Mouse (Mus musculus) testis, adult 2 months (tissue): ENCODE results near the gene Ulk1. TPM values are rescaled to one million over a fixed set of nuclear protein-coding genes. Genes with fewer than 3 reads are reported as not detected.

ENCODE experiments used
- H3K27ac ChIP-seq: fragments of 200-500 bp; 2 replicates; pipeline ENCODE4 v1.5.1; 2012; ENCODE audit warnings: low read depth, low read length; ENCODE audit not compliant: control insufficient read depth, insufficient read depth
- H3K27me3 ChIP-seq: fragments of 200-500 bp; 2 replicates; pipeline ENCODE4 v1.6.1; 2012; ENCODE audit warnings: mild to moderate bottlenecking, low read length, moderate library complexity; ENCODE audit not compliant: control insufficient read depth, insufficient read depth
- H3K36me3 ChIP-seq: fragments of 200-500 bp; 2 replicates; pipeline ENCODE4 v1.6.1; 2012; ENCODE audit warnings: mild to moderate bottlenecking, low read length; ENCODE audit not compliant: control insufficient read depth, insufficient read depth
- H3K4me1 ChIP-seq: fragments of 200-500 bp; 2 replicates; pipeline ENCODE4 v1.6.1; 2012; ENCODE audit warnings: low read length; ENCODE audit not compliant: control insufficient read depth, insufficient read depth
- H3K4me3 ChIP-seq: fragments of 200-500 bp; 2 replicates; pipeline ENCODE4 v1.5.1; 2012; ENCODE audit warnings: low read depth, mild to moderate bottlenecking, low read length, moderate library complexity, mixed read lengths; ENCODE audit not compliant: control insufficient read depth
- CTCF ChIP-seq: fragments of 200-500 bp; IDR thresholded peaks from 2 replicates; pipeline ENCODE4 v1.5.1; 2012; ENCODE audit warnings: low read depth, mild to moderate bottlenecking, inconsistent platforms, low read length, moderate library complexity; ENCODE audit not compliant: control insufficient read depth, insufficient read depth, insufficient replicate concordance
- POLR2A ChIP-seq: fragments of 200-500 bp; IDR thresholded peaks from 2 replicates; pipeline ENCODE4 v1.6.1; 2012; ENCODE audit warnings: low read depth, mild to moderate bottlenecking, inconsistent platforms, low read length, moderate library complexity; ENCODE audit not compliant: control insufficient read depth
- polyA plus RNA-seq: library from polyadenylated mRNA; depleted of rRNA; stranded (reverse); fragments of >200 nt; gene quantifications from 2 replicates; pipeline ENCODE4 v1.2.3, GENCODE M21; 2012; rRNA removed

The Ulk1 gene
- 15.4 and 16.1 TPM in 2 replicates for polyA plus RNA-seq

DNA sequence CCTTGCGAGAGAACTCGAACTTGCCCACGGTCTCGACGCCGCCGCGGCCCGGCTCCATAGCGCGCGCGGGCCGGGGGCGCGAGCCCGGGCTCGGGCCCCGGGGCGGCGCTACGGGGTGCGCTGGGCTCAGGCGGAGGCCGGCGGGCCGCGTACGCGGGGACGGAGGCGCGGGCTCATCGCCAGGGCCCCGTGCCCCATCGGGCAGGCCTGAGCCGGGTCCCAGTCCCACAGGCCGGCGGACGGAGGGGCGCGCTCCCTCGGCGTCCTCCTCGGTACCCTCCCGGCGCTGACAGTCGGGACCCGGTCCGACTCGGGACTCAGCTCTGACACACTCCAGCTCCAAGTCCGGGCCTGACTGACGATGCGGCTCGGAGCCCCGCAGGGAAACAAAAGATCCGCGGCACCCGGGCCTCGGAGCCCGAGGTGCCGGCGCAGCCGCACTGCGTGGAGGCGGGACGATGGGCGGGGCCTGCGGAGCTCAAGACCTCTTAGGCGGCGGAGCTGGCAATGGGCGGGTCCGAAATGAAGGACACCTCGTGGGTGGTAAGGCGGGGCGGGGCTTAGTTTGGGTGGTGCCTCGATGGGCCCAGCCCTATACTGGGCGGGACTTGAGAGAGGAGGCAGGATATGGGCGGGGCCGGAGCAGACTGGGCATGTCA lies at the start of gene Ulk1:
Ulk1 (minus strand) TSS at position 431 of the 659 bp plus-strand sequence.
- TF ChIP-seq POLR2A (peak; percentile 91), CTCF (no peak)
- H3K4me3 ChIP-seq, result peak within 1 kb of the TSS; percentile 98
- H3K27ac ChIP-seq, result peak within 1 kb of the TSS; percentile 87
- peaks cover 19% of the 10 kb centered on the region for H3K4me1 ChIP-seq
- no peaks in the 10 kb centered on the region for H3K27me3 ChIP-seq
- no peaks in the 10 kb centered on the region for H3K36me3 ChIP-seq

GRCm38 (mm10) chr5:110859013-110859650 lies 49.2 kb upstream of the Ulk1 start:
- Histone ChIP-seq H3K27ac (peak overlapping the region; percentile 64), H3K27me3 (no peaks in the 10 kb centered on the region), H3K36me3 (no peaks in the 10 kb centered on the region), H3K4me1 (no peaks in the 10 kb centered on the region), H3K4me3 (no peak overlapping the region)
- TF ChIP-seq CTCF, result no peak
- 0 out of 2 replicates have a peak, but pooled peaks have one; percentile 19 for TF ChIP-seq POLR2A

DNA sequence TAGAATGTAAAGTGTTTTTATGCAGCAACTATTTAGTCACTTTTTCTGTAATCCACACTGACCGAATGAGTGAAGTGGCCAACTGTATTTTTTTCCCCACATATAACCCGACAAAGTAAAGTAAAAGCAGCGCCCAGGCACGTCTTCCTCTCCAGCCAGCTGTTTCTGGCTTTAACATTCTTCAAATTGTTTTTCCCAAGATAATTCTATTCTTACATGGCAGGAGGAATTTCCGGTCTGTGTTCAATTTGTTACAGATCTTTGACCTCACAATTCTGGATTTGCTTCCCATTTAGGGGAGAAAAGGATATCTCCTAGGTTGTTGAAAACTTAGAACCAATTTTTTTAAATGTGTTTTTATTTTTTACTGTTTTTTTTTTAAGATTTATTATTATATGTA lies 47.2 kb upstream of the Ulk1 start:
- Histone ChIP-seq H3K27me3 (no peaks in the 10 kb centered on the region), H3K4me3 (no peak overlapping the region), H3K27ac (no peak overlapping the region), H3K4me1 (no peaks in the 10 kb centered on the region), H3K36me3 (no peaks in the 10 kb centered on the region)
- no peak for TF ChIP-seq POLR2A
- no peak for TF ChIP-seq CTCF

- H3K36me3 ChIP-seq, result no peaks in the 10 kb centered on the region
- no peak for TF ChIP-seq POLR2A
These were observed 43.1 kb upstream of the Ulk1 start for GRCm38 (mm10) chr5:110852990-110853389.

GRCm38 (mm10) chr5:110841046-110841862 lies 31.4 kb upstream of the Ulk1 start:
- Histone ChIP-seq H3K36me3 (no peaks in the 10 kb centered on the region), H3K4me1 (peaks cover 7% of the 10 kb centered on the region; the same call in 1 of the 2 replicates), H3K27ac (no peak overlapping the region), H3K27me3 (no peaks in the 10 kb centered on the region), H3K4me3 (no peak overlapping the region)
- no peak for TF ChIP-seq POLR2A
- TF ChIP-seq CTCF, result no peak

More at GRCm38 (mm10) chr5:110852990-110853389, 43.1 kb upstream of the Ulk1 start:
- no peaks in the 10 kb centered on the region for H3K4me1 ChIP-seq
- H3K4me3 ChIP-seq, result no peak overlapping the region
- H3K27me3 ChIP-seq, result no peaks in the 10 kb centered on the region
- no peak overlapping the region for H3K27ac ChIP-seq

DNA sequence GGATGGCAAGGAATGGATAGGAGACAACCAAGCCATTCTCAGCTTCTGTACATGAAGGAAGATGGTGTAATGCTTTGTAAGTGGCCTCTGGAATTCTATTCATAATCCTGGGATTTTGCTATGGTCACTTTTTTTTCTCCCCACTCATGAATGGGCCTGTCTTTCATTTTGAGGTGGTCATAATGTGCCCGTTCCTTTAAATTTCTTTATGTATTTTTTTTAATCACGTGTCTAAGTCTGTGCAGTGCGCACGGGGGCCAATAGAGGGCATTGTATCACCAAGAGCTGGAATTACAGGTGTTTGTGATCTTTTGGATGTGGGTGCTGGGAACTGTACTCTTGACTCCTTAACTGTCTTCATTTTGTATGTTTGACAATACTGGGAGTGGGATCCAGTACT lies 30.6 kb upstream of the Ulk1 start:
- Histone ChIP-seq H3K4me1 (peaks cover 7% of the 10 kb centered on the region; the same call in 1 of the 2 replicates), H3K27me3 (no peaks in the 10 kb centered on the region), H3K27ac (0 out of 2 replicates have a peak overlapping the region, but pooled peaks have one; percentile 35), H3K36me3 (no peaks in the 10 kb centered on the region), H3K4me3 (peak overlapping the region; percentile 80)
- no peak for TF ChIP-seq CTCF
- TF ChIP-seq POLR2A, result no peak
